Mouse (Mus musculus) mature B cell (primary cell): ENCODE results near the gene Ercc4.
"Not testable (repeated sequence)": the region's sequence is repeated elsewhere in the genome, so short reads cannot be mapped to it uniquely, and the experiment has no call there.

Experiments used
- in situ Hi-C: fragments of 300-500 bp; cut with MboI; formaldehyde crosslinking; loops from 2 replicates; pipeline ENCODE4 v1.14.3; 2019

The Ercc4 gene

DNA sequence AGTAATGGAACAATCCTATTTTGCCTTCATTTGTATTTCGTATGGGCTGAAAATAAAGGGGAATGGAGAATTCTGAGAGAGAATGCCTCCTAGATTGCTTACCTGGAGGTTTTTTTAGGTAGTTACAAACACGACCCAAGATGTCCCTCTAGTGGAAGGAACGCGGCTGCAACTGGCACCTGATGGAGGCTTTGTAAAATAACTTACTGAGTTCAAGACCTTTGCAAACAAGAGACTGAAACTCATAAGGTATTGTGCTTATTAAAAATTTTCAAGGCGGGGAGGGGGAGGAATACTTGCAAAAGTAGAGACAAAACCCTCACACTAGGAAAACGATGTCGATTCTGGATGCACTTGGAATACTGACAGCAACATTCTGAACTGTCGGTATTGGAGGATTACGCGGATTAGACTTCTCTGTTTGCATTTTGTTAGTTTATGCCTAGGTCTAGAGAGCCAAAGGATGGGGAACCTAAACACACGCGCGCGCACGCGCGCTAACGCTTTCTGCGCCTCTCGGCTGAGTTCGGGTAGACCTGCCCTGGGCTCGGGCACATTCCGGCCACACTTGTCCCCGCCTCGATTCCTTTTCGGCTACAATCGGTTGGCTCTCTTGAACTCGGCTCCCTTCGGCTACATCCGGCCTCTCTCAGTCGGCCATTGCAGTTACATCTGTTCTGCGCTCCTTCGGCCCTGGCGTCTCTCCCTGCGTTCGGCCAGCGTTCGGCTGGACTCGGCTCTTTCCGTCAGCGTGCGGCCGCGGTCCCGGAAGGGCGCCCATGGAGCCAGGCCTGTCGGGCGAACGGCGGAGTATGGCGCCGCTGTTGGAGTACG, at the start of gene Ercc4:
Gene Ercc4, plus strand, starts transcription at position 529 of the 834 bp plus-strand sequence.
- in situ Hi-C loops, result no loop called here

DNA sequence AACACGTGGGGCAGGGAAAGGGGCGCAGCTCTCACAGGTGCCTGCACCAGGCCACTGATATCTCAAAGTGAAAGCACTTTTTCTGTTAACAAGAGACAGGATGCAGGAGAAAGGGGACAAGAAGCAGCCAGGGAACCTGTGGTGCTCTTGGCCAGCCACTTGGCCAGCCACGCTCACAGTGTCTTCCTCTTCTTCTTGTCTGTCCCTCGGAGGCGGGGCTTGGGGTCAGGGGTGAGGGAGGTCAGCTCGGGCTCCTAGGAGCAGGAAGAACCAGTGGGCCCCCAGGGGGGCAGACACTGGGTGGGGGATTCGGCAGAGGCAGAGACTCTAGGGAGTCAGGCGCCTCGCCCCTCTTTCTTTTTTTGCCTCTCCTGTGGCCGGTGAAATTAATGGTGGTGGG, 48.4 kb upstream of the Ercc4 start:
- in situ Hi-C loops, result no loop called here

DNA sequence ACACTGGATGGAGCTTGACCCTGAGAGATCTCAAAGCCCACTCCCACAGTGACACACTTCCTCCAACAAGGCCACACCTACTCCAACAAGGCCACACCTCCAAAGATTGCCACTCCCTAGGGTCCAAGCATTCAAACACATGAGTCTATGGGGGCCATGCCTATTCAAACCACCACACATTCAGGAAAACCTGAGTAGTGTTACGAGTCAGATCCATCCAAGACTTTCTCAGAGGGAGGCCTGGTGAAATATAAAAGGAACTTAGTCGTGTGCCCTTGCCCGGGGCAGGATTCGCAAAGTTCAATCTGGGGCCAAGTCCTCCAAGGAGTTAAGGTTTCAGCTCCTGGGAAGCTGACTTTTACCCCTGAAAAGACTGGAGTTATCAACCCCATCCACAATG, 35.3 kb upstream of the Ercc4 start:
- in situ Hi-C loops, result no loop called here

DNA sequence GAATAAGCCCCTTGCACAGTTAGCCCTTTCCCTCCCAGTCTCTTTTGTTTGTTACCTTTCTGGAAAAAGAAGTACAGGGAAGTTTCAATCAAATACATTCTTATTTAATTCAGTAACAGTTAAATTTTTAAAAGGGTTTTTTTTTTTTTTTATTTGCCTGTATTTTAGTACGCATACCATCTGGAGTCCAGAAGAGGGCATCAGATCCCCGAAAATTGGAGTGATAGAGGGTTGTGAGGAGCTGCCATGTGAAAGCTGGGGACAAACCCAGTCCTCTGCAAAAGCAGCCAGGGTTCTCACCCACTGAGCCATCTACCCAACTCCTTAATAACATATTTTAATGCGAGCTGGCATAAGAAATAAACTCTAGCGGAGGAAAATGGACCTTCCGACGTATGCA, 29.3 kb upstream of the Ercc4 start:
- in situ Hi-C loops, result no loop called here

DNA sequence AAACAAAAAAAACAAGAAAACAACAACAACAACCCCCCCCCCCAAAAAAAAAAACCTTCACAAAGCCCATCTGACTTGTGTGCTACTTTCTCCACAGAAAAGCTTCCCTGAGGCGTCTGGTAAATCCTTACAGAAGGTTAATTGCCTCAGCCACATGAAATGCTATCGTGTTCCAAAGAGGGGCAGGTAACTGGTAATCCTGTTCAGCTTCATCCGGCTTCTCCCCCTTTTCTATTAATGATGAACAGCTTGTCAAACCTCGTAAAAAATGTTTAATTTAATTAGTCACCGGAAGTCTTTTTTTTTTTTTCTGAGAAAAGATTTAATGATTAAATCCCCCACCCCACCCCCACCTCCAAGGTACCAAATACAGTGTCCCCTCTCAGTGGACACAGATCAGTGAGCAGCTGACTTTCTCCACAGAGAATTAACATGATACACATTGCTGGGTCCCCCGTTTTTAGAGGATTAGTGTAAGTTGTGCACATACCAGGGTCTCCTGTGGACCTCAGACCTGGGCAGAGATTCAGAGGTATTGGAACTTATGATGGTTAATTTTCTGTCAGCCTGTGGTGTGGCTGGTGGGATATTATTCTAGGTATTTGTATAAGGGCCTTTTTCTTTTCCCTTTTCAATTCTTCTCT, 26.2 kb upstream of the Ercc4 start:
- in situ Hi-C loops, result no loop called here

DNA sequence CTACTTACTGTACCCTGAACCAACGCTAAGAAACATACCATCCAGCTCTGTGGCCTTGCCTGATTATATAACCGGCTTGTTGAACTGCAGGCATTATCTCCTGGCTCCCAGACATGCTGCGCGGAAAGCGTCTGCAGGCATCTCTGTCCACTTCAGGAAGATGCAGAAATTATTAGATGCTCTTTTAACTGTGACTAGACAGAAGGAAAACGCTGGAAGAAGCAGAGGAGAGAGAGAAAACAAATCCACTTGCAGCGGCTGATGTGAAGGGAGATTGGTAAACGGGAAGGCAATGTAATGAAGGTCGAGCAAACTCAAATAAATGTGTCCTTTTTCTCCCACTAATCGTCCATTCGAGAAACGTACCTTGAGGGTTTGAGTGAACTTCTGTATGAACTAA, 1.1 kb upstream of the Ercc4 start:
- in situ Hi-C loops, result no loop called here

DNA sequence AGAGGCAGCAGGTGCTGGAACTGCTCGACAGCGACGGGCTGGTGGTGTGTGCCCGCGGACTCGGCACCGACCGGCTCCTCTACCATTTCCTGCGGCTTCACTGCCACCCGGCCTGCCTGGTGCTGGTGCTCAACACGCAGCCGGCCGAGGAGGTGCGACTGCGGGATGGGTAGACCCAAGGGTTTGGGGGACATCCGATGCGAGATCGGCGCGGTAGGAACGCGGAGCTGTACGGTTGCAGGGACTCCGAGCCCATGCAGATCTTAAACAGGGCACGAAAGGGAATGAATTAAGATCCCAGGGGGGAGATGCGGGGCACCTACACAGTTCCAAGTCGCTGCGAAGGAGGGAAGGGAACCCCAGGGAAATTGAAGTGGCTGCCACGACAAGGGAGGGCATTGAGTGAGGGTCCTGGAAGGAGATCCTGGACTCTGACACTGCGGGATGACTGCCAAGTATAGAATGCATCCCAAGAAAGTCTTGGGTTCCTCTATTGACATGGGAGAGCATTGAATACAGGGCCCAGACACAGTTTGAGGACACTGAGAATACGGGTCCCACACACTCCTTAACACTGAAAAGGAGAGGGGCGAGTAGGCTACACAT, 609 bp downstream of the Ercc4 start:
- in situ Hi-C loops, result no loop called here

DNA sequence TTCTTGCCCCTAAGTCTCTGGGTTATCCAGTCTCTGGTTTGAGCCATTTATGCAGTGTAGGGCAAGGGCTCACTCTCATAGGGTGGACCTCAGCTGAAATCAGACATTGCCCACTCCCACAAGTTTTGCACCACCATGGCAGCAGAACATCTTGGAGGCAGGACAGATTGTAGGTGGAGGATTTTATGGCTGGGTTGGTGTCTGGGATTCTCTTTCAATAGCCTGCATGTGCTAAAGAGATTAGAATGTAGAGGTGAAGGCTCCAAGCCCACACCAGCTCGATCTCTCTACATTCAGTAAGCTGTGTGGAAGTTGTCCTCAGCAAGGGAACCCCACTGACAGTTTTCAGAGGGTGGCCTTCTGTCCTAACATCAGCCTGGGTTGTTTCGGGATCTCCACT, 5.3 kb downstream of the Ercc4 start:
- in situ Hi-C loops, result no loop called here

DNA sequence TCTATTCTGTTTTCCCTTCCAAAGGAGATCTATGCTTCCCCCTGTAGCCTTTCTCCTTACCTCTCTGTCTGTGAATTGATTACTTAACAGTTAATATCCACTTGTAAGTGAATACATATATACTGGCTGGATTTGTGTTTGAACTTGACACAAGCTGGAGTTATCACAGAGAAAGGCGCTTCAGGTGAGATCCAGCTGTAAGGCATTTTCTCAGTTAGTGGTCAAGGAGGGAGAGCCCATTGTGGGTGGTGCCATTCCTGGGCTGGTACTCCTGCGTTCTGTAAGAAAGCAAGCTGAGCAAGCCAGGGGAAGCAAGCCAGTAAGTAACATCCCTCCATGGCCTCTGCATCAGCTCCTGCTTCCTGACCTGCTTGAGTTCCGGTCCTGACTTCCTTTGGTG, 6.0 kb downstream of the Ercc4 start:
- in situ Hi-C loops, result not testable (repeated sequence)

DNA sequence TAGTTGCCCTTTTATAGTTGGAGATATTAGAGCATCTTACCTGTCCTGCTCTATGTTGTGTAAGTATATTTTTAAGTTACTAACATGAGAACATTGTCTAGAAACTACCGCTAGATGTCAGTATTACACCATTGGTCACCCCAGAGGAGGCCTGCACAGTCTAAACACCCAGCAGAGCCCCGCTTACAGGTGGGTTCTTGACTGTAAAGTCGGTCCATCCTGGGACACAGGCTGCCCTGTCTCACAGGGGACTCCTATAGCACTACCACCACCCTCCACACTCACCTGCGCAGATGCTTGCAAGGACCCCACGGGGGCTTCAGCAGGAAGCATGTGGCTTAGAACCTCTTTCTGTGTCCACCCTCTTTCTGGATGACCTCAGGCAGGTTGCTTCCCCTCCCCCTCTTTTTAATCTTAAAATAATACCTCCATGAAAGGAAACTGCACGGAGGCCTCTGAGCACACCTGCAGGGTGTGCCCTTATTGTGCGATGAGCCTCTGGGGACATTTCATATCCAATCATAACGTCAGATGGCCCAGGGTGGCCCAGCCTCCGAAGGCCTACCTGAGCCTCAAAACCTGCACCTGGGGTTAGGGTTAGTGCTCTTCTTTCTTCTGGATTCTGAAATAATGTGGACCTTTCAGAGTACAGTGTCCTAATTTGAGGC, 7.9 kb downstream of the Ercc4 start:
- in situ Hi-C loops, result no loop called here

DNA sequence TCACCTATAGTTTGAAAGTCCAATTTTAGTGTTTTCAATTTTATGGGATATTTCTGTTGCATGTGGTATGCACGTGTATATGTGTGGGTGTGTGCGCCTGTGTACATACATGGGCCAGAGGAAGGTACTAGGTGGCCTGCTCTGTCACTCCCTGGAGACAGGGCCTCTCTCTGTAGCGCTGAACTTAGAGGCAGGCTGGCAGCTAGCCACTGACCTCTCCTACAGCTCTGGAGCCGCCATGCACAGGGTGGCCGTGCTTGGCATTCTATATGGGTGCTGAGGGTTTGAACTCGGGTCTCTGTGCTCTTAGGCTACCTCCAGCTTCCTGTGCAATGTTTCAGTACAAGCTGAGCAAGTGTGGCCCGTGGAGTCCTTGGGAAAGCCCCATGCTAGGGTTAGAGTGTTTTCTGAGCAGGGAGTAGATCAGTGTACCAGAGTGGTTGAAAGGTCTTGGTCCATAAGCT, 8.5 kb downstream of the Ercc4 start:
- in situ Hi-C loops, result no loop called here

DNA sequence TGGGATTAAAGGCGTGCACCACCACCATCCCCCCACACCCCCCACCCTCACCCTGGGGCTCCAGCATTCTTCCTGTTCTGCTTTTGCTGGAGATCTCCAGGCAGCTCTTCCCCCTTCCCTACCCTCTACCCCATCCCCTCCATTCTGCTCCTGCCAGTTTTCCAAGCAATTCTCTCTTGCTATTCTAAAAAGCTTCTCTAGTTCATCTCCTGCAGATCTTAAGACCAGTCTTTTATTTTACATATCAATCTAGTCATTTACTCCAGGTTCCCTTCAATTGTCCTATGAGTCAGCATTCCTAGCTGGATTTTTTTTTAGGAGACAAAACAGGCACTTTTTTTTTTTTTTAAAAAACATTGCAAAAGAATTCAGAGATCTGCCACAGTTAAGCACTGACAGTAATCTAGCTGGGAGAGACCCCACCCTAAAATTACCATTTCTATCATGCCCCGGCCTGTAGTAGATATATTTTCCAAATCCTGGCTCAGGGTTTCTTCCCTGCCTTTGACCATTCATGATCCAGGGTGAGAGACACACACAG, 9.3 kb downstream of the Ercc4 start:
- in situ Hi-C loops, result no loop called here

DNA sequence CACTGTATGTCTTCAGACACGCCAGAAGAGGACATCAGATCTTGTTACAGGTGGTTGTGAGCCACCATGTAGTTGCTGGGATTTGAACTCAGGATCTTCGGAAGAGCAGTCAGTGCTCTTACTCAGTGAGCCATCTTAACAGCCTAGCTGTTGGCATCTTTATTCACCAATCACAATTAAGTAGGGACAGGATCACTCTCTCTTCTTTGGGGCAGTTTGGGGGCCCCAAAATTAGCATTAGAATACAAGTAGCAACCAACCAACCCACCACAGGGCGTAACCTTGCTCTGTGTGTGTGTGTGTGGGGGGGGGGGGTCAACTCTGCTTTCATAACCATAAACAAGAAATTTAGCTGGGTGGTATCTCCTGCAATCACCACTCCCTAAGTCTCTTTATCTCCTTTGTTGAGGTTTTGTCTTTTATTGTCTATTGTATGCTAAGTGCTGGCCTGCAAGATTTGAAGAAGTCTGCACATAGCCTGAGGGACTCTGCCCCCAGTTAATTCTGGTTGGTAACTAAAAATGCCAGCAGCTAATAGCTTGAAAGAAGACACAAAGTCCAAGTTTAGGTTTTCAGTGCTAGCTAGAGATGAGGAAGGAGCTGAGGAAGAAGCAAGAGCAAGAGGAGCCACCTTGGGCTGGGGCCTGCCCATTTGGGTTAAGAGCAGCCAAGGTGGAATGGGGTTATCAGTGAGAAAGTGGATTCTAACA, 10.3 kb downstream of the Ercc4 start:
- in situ Hi-C loops, result no loop called here

DNA sequence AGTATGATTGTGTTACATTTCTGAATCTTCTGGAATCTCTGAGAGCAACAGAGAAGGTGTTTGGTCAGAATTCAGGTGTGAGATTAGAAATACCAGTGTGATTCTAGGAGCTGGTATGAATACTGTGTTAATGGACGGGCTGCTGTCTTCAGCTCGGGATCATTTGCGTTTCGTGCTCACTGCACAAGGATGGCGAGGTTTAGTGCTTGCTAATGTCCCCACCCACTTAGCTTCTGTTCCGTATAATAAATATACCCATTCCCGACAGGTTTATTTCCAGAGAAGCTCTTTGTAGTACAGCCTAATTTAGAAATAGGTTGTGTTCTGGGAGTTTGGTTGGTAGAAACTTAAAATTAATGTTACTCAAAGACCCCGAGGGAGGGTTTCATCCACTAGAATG, 15.9 kb downstream of the Ercc4 start:
- in situ Hi-C loops, result no loop called here

DNA sequence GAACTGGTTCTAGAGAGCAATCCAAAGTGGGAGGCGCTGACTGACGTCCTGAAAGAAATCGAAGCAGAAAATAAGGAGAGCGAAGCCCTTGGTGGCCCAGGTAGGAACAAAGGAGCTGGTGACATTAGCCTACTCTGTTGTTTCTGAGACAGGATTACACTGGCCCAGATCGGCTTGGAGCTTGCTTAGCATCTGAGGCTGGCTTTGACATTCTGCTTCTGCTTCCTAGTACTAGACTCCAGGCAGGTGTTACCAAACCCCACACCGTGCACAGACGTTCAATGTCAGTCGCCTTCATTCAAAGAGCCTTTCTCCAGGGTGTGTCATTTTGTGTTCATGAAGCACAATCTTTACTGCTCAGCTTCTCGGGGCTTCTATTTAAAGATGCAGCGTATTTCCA, 18.1 kb downstream of the Ercc4 start:
- in situ Hi-C loops, result no loop called here

DNA sequence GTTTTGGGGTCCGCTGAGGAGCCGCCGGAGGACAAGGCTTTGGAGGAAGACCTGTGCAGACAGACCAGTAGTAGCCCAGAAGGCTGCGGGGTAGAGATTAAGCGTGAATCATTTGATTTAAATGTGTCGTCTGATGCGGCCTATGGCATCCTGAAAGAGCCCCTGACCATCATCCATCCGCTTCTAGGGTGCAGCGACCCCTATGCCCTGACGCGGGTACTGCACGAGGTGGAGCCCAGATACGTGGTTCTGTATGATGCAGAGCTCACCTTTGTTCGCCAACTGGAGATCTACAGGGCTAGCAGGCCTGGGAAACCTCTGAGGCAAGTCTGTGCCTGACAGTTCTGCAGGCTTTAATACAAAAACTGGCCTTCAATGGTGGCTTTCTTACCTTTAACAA, 20.9 kb downstream of the Ercc4 start:
- in situ Hi-C loops, result no loop called here

DNA sequence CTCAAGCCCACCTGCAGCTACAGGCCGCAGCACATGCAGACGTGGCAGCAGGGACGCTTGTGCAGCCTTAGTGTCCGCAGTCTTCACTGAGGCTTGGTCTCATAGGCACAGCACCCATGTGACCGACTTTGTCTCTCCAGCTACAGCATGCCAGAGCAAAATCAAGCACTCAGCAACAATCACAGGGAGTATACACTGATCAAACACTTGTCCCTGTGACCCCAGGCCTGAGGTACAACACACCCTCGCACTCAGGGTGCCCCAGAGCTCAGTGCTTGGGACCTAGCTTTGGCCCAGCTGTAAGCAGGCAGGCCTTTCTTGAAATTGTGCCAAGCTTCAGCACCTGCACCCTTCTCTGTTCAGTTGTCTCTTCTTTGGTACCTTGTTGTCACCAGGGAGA, 31.7 kb downstream of the Ercc4 start:
- in situ Hi-C loops, result no loop called here

DNA sequence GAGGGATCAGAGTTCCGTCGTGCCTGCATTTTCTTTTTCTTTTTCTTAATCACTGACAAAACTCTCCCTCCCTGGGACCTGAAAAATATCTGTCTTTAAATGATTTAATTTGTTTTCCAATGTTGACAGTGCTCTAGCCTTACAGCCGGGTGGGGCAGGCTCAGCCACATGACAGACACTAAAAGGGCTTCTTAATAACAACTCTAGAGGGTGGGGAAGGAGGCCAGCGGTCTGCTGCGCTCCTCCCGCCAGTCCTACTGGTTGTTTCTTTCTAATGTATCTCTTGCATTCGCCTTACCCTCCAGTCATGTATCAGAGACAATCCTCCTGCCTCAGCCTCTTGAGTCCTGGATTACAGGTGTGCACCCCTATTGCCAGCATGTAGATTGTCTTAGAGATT, 34.4 kb downstream of the Ercc4 start:
- in situ Hi-C loops, result no loop called here

DNA sequence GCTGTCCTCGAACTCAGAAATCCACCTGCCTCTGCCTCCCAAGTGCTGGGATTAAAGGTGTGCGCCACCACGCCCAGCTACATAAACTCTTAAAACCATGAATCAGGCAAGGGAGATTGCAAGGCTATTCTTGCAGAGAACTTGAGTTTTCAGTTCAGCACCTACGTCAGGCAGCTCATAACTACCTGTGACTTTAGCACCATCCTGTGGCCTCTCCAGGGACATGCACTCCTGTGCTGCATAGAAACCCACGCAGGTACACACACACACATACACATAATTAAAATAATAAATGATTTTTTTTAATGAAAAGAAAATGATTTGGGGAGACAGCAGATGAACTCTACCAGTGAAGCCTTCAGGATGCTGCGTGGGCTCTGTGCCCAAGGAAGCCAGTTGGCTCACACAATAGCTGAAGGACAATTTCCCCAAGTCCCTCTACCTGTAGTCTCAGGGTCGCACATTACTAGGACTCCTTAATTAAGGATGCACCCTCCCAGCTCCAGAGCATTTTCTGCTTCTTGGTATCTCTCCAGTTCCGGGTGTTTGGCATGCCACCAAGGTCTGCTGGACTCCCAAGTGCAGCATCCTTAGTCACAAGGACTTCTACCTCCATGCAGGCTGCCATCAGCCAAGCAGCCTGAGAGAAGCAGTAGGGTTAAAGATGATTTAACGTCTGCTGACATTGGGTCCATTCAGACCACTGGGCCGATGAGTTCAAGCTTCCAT, 35.4 kb downstream of the Ercc4 start:
- in situ Hi-C loops, result no loop called here

DNA sequence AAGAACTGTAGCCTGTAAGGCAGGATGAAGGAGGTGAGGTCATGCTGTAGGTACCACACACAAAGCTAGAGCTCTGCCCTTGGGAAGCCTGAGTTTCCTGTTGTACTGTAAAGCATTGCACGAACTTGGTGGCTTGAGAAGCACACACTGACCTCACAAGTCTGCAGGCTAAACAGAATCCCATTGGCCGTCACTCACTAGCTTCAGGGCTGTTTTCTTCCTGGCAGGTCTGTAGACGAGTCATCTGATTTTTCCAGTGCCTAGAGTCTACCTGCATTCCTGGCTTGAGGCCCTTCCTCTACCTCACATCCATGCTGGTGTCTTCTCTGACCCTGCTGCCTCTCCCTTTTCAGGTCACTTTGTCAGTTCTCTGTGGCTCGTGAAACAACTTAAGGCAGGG, 36.7 kb downstream of the Ercc4 start:
- in situ Hi-C loops, result no loop called here
